Mouse (Mus musculus): ENCODE data around the gene P2ry2.

Gene P2ry2

GRCm38 (mm10) chr7:100979175-100979574, 33.5 kb downstream of the P2ry2 start:
- peak; percentile 87 for DNase-seq

GRCm38 (mm10) chr7:100978171-100978570, 34.5 kb downstream of the P2ry2 start:
- DNase-seq, result no peak

- peak; percentile 53 for DNase-seq
Measured at GRCm38 (mm10) chr7:100974135-100974903, 38.3 kb downstream of the P2ry2 start, which contains the start of gene P2ry6. P2ry6 (minus strand) TSS chr7:100974649.

- DNase-seq, result no peak
Measured at GRCm38 (mm10) chr7:100972875-100973274, 39.8 kb downstream of the P2ry2 start.

GRCm38 (mm10) chr7:100968874-100969659, 43.6 kb downstream of the P2ry2 start:
- DNase-seq, result no peak

GRCm38 (mm10) chr7:100968376-100968775, 44.3 kb downstream of the P2ry2 start:
- DNase-seq, result no peak

- no peak for DNase-seq
Measured at GRCm38 (mm10) chr7:100967850-100968249, 44.8 kb downstream of the P2ry2 start.

GRCm38 (mm10) chr7:100966014-100966413, 46.7 kb downstream of the P2ry2 start:
- DNase-seq, result no peak

- peak; percentile 45 for DNase-seq
Measured at GRCm38 (mm10) chr7:100965079-100965478, 47.6 kb downstream of the P2ry2 start.

- DNase-seq, result no peak
Measured at GRCm38 (mm10) chr7:100964242-100964641, 48.4 kb downstream of the P2ry2 start.

- no peak for DNase-seq
Measured at GRCm38 (mm10) chr7:100963381-100963780, 49.3 kb downstream of the P2ry2 start.

- DNase-seq, result no peak
Measured at GRCm38 (mm10) chr7:100961146-100961545, 51.5 kb downstream of the P2ry2 start.

- DNase-seq, result no peak
Measured at GRCm38 (mm10) chr7:100960462-100960861, 52.2 kb downstream of the P2ry2 start.

- no peak for DNase-seq
Measured at GRCm38 (mm10) chr7:100958426-100958825, 54.2 kb downstream of the P2ry2 start.

- DNase-seq, result no peak
Measured at GRCm38 (mm10) chr7:100952686-100953085, 60.0 kb downstream of the P2ry2 start.

- DNase-seq, result no peak
Measured at GRCm38 (mm10) chr7:100951903-100952302, 60.8 kb downstream of the P2ry2 start.

GRCm38 (mm10) chr7:100950481-100951010, 62.1 kb downstream of the P2ry2 start:
- DNase-seq, result no peak

GRCm38 (mm10) chr7:100950031-100950430, 62.6 kb downstream of the P2ry2 start:
- DNase-seq, result no peak

All from lung, postnatal 14 days (tissue).